ENCODE assay signal across 9 mouse cellular contexts in genomic region chr4:124695786-124696516, GRCm38 (mm10). TPM values are rescaled to one million over a fixed set of nuclear protein-coding genes. Genes with fewer than 3 reads are reported as not detected.
DNase-seq lines count a peak whose midpoint lies in the region; ATAC-seq and TF ChIP-seq lines count a peak whose summit lies in the region.
"Had no signal": no experiment of that assay in that cellular context is flagged by ENCODE, and none has a peak within 500 bp of the region (broad histone marks: within the 10 kb centered on the region; RNA-seq: fewer than 3 reads in every experiment).

No protein-coding gene starts in this region.

- H3K9me3 ChIP-seq in forebrain, embryonic 10.5 days, result no peaks in the 10 kb centered on the region
- no peaks in the 10 kb centered on the region for H3K9me3 ChIP-seq in forebrain, embryonic 13.5 days (replicated peaks)
- no peaks in the 10 kb centered on the region for H3K9me3 ChIP-seq in ES-E14 (ENCODE audit: control insufficient read depth, insufficient read depth, low read depth, low read length)
- H3K9me3 ChIP-seq in intestine, postnatal 0 days (ENCODE audit: control insufficient read depth), result no peaks in the 10 kb centered on the region
- no peaks in the 10 kb centered on the region for H3K9me3 ChIP-seq in megakaryocyte, embryonic 14.5 days
- H3K9me3 ChIP-seq in midbrain, postnatal 0 days (ENCODE audit: low read length), result no peaks in the 10 kb centered on the region

- no peak for ATAC-seq in forebrain, embryonic 13.5 days
- ATAC-seq in intestine, postnatal 0 days, result no peak
- ATAC-seq in midbrain, postnatal 0 days (ENCODE audit: low FRiP score), result no peak

- 0 out of 2 replicates have a peak overlapping the region, but pooled peaks have one; percentile 3 for H3K4me3 ChIP-seq in forebrain, embryonic 10.5 days
- no peak overlapping the region for H3K4me3 ChIP-seq in forebrain, embryonic 13.5 days
- H3K4me3 ChIP-seq in ES-E14 (ENCODE audit: insufficient read depth in 1 of 2, low read depth in 1 of 2, low read length in 2 of 2, poor library complexity in 1 of 2, severe bottlenecking in 1 of 2), result peak overlapping the region; percentile 5 to 61; a peak in 3 of 4 replicates
- no peak overlapping the region for H3K4me3 ChIP-seq in intestine, postnatal 0 days (ENCODE audit: low read depth, low read length)
- H3K4me3 ChIP-seq in megakaryocyte, embryonic 14.5 days (replicated peaks), result peak overlapping the region; percentile 94
- no peak overlapping the region for H3K4me3 ChIP-seq in midbrain, postnatal 0 days (ENCODE audit: low read depth, low read length)
- no peak overlapping the region; the same call in 1 of the 2 replicates for H3K4me3 ChIP-seq in layer of hippocampus, adult 2 months

- H3K36me3 ChIP-seq in forebrain, embryonic 10.5 days (replicated peaks), result 0 out of 2 replicates have a peak, but pooled peaks cover 3% of the 10 kb centered on the region
- H3K36me3 ChIP-seq in forebrain, embryonic 13.5 days (ENCODE audit: poor library complexity, severe bottlenecking), result no peaks in the 10 kb centered on the region
- H3K36me3 ChIP-seq in ES-E14 (ENCODE audit: control insufficient read depth, insufficient read depth, low read length, poor library complexity, severe bottlenecking), result 0 out of 2 replicates have a peak, but pooled peaks cover under 1% of the 10 kb centered on the region
- H3K36me3 ChIP-seq in intestine, postnatal 0 days (ENCODE audit: control insufficient read depth, insufficient read depth), result no peaks in the 10 kb centered on the region
- H3K36me3 ChIP-seq in megakaryocyte, embryonic 14.5 days (replicated peaks; ENCODE audit: low read length), result peaks cover 21% of the 10 kb centered on the region
- H3K36me3 ChIP-seq in midbrain, postnatal 0 days (ENCODE audit: insufficient read depth, low read length), result no peaks in the 10 kb centered on the region

- DNase-seq in forebrain, embryonic 10.5 days (ENCODE audit: extremely low spot score, low spot score), result no peak
- no peak for DNase-seq in ES-E14 (ENCODE audit: low read depth, low spot score)
- DNase-seq in urinary bladder, adult 2 months (ENCODE audit: low spot score), result no peak
- DNase-seq in midbrain, postnatal 0 days (ENCODE audit: low spot score), result no peak
- DNase-seq in layer of hippocampus, adult 2 months (ENCODE audit: low spot score in 2 of 2), result no peak
- DNase-seq: right cerebral cortex, postnatal 4 days had no signal

- 17% methylated on average over 18 of the region's 18 CpGs for WGBS in forebrain, embryonic 10.5 days
- 14% methylated on average over 18 of the region's 18 CpGs for WGBS in forebrain, embryonic 13.5 days
- WGBS in intestine, postnatal 0 days, result 11% methylated on average over 18 of the region's 18 CpGs
- 15% methylated on average over 18 of the region's 18 CpGs for WGBS in midbrain, postnatal 0 days

- H3K27me3 ChIP-seq in forebrain, embryonic 10.5 days (ENCODE audit: poor library complexity, severe bottlenecking), result peaks cover 41% of the 10 kb centered on the region
- peaks cover 25% of the 10 kb centered on the region for H3K27me3 ChIP-seq in forebrain, embryonic 13.5 days
- no peaks in the 10 kb centered on the region for H3K27me3 ChIP-seq in intestine, postnatal 0 days (replicated peaks; ENCODE audit: control insufficient read depth, insufficient read depth, low read length)
- H3K27me3 ChIP-seq in megakaryocyte, embryonic 14.5 days (replicated peaks), result no peaks in the 10 kb centered on the region
- H3K27me3 ChIP-seq in midbrain, postnatal 0 days (ENCODE audit: insufficient read depth, low read length), result peaks cover 4% of the 10 kb centered on the region; the same call in 1 of the 2 replicates

- no peak overlapping the region for H3K9ac ChIP-seq in forebrain, embryonic 13.5 days
- peak overlapping the region; percentile 0; the same call in 1 of the 2 replicates for H3K9ac ChIP-seq in ES-E14 (ENCODE audit: insufficient read depth, low read depth, low read length, poor library complexity, severe bottlenecking)
- H3K9ac ChIP-seq in intestine, postnatal 0 days (ENCODE audit: low read depth, low read length), result no peak overlapping the region
- no peak overlapping the region for H3K9ac ChIP-seq in midbrain, postnatal 0 days (replicated peaks; ENCODE audit: low read length, poor library complexity, severe bottlenecking)

- H3K27ac ChIP-seq in forebrain, embryonic 10.5 days, result 0 out of 2 replicates have a peak overlapping the region, but pooled peaks have one; percentile 20
- no peak overlapping the region for H3K27ac ChIP-seq in forebrain, embryonic 13.5 days
- no peak overlapping the region for H3K27ac ChIP-seq in ES-E14 (ENCODE audit: insufficient read depth, low read depth, low read length, poor library complexity, severe bottlenecking)
- no peak overlapping the region for H3K27ac ChIP-seq in intestine, postnatal 0 days (ENCODE audit: low read depth, low read length)
- H3K27ac ChIP-seq in midbrain, postnatal 0 days (ENCODE audit: low read depth, low read length), result no peak overlapping the region
- H3K27ac ChIP-seq in layer of hippocampus, adult 2 months, result no peak overlapping the region

- no peak for TF ChIP-seq CTCF in intestine, postnatal 0 days (IDR thresholded peaks at IDR 0.05; ENCODE audit: low read depth)
- TF ChIP-seq CTCF in midbrain, postnatal 0 days (IDR thresholded peaks at IDR 0.05), result no peak
- TF ChIP-seq CTCF in layer of hippocampus, adult 2 months (conservative IDR thresholded peaks at IDR 0.05), result no peak

- peaks cover 60% of the 10 kb centered on the region for H3K4me1 ChIP-seq in forebrain, embryonic 10.5 days
- H3K4me1 ChIP-seq in forebrain, embryonic 13.5 days, result peaks cover 34% of the 10 kb centered on the region
- H3K4me1 ChIP-seq in ES-E14 (ENCODE audit: control insufficient read depth in 2 of 2, insufficient read depth in 2 of 2, low read length in 2 of 2, poor library complexity in 1 of 2), result peaks cover 4 to 6% of the 10 kb centered on the region in 2 experiments; a peak in 3 of 4 replicates
- H3K4me1 ChIP-seq in intestine, postnatal 0 days (replicated peaks; ENCODE audit: control insufficient read depth, insufficient read depth, low read length), result no peaks in the 10 kb centered on the region
- H3K4me1 ChIP-seq in megakaryocyte, embryonic 14.5 days, result peaks cover 88% of the 10 kb centered on the region
- H3K4me1 ChIP-seq in midbrain, postnatal 0 days (ENCODE audit: insufficient read depth, low read length), result peaks cover 9% of the 10 kb centered on the region; the same call in 1 of the 2 replicates

- in situ Hi-C loops in ES-E14 (cut with MboI; ENCODE audit: low sequenced_read_pairs in 2 of 2, unreplicated experiment in 2 of 2), result loop anchor here in 1 of 2 experiments (25.0 kb wide), 1 partner anchor 759 kb away; no protein-coding TSS in a partner anchor

- H3K4me2 ChIP-seq in forebrain, embryonic 13.5 days, result no peak overlapping the region
- peak overlapping the region; percentile 43 for H3K4me2 ChIP-seq in intestine, postnatal 0 days (replicated peaks; ENCODE audit: low read depth)
- no peak overlapping the region for H3K4me2 ChIP-seq in midbrain, postnatal 0 days (ENCODE audit: low read depth, low read length, poor library complexity, severe bottlenecking)

RNA-seq across cellular contexts. Expression of gene Utp11, which starts 2.6 kb away (rescaled TPM):
- 63.0 and 65.9 TPM in 2 replicates for polyA plus RNA-seq in forebrain, embryonic 10.5 days (2016; fragmentation: Nextera tagmentation; extraction: Ambion mirVana)
- polyA plus RNA-seq in forebrain, embryonic 13.5 days (2015; fragmentation: Nextera tagmentation; extraction: Ambion mirVana), result 49.9 and 59.1 TPM in 2 replicates
- total RNA-seq in ES-E14 (2012; rRNA removed), result 29.2 and 39.7 TPM in 2 replicates
- 29.6 and 32.3 TPM in 2 replicates for polyA plus RNA-seq in intestine, postnatal 0 days (2015; fragmentation: Nextera tagmentation; extraction: Ambion mirVana)
- 2.9 and 13.8 TPM in 2 replicates for polyA plus RNA-seq in megakaryocyte, embryonic 14.5 days (2012; ENCODE audit: insufficient read depth, low replicate concordance)
- polyA plus RNA-seq in urinary bladder, adult 2 months (2012; rRNA removed), result 31.6 and 32.9 TPM in 2 replicates
- total RNA-seq in midbrain, postnatal 0 days (2014; rRNA removed), result 10.3 and 10.9 TPM in 2 replicates
- polyA plus RNA-seq in midbrain, postnatal 0 days (2015; fragmentation: Nextera tagmentation; extraction: Ambion mirVana), result 30.7 and 31.7 TPM in 2 replicates
- 10 to 100 TPM; 16.6 to 18.6 TPM for total RNA-seq in layer of hippocampus, adult 2 months (2021)

RNA-seq across cellular contexts. Expression of gene Fhl3, which starts 4.5 kb away (rescaled TPM):
- polyA plus RNA-seq in forebrain, embryonic 10.5 days (2016; fragmentation: Nextera tagmentation; extraction: Ambion mirVana), result 5.5 and 8.7 TPM in 2 replicates
- 2.6 and 3.2 TPM in 2 replicates for polyA plus RNA-seq in forebrain, embryonic 13.5 days (2015; fragmentation: Nextera tagmentation; extraction: Ambion mirVana)
- total RNA-seq in ES-E14 (2012; rRNA removed), result 7.5 and 13.7 TPM in 2 replicates
- 3.8 TPM in 2 replicates for polyA plus RNA-seq in intestine, postnatal 0 days (2015; fragmentation: Nextera tagmentation; extraction: Ambion mirVana)
- polyA plus RNA-seq in megakaryocyte, embryonic 14.5 days (2012; ENCODE audit: insufficient read depth, low replicate concordance), result 122 and 166 TPM in 2 replicates
- polyA plus RNA-seq in urinary bladder, adult 2 months (2012; rRNA removed), result 2.7 and 5.2 TPM in 2 replicates
- 5.0 and 6.9 TPM in 2 replicates for total RNA-seq in midbrain, postnatal 0 days (2014; rRNA removed)
- polyA plus RNA-seq in midbrain, postnatal 0 days (2015; fragmentation: Nextera tagmentation; extraction: Ambion mirVana), result 1.7 and 2.0 TPM in 2 replicates
- total RNA-seq in layer of hippocampus, adult 2 months (2021), result 1 to 10 TPM; 1.4 to 1.5 TPM

RNA-seq across cellular contexts. Expression of gene Sf3a3, which starts 18.6 kb away (rescaled TPM):
- polyA plus RNA-seq in forebrain, embryonic 10.5 days (2016; fragmentation: Nextera tagmentation; extraction: Ambion mirVana), result 260 and 269 TPM in 2 replicates
- 169 and 177 TPM in 2 replicates for polyA plus RNA-seq in forebrain, embryonic 13.5 days (2015; fragmentation: Nextera tagmentation; extraction: Ambion mirVana)
- 91.6 and 117 TPM in 2 replicates for total RNA-seq in ES-E14 (2012; rRNA removed)
- 45.3 and 45.7 TPM in 2 replicates for polyA plus RNA-seq in intestine, postnatal 0 days (2015; fragmentation: Nextera tagmentation; extraction: Ambion mirVana)
- polyA plus RNA-seq in megakaryocyte, embryonic 14.5 days (2012; ENCODE audit: insufficient read depth, low replicate concordance), result 2.2 and 29.0 TPM in 2 replicates
- 38.1 and 40.4 TPM in 2 replicates for polyA plus RNA-seq in urinary bladder, adult 2 months (2012; rRNA removed)
- 32.8 and 34.3 TPM in 2 replicates for total RNA-seq in midbrain, postnatal 0 days (2014; rRNA removed)
- polyA plus RNA-seq in midbrain, postnatal 0 days (2015; fragmentation: Nextera tagmentation; extraction: Ambion mirVana), result 73.8 and 75.9 TPM in 2 replicates
- total RNA-seq in layer of hippocampus, adult 2 months (2021), result 10 to 100 TPM; 35.1 to 35.7 TPM

RNA-seq across cellular contexts. Expression of gene Pou3f1, which starts 39.3 kb away (rescaled TPM):
- 2.7 and 3.0 TPM in 2 replicates for polyA plus RNA-seq in forebrain, embryonic 10.5 days (2016; fragmentation: Nextera tagmentation; extraction: Ambion mirVana)
- 12.0 and 13.2 TPM in 2 replicates for polyA plus RNA-seq in forebrain, embryonic 13.5 days (2015; fragmentation: Nextera tagmentation; extraction: Ambion mirVana)
- 6.2 and 9.5 TPM in 2 replicates for total RNA-seq in ES-E14 (2012; rRNA removed)
- polyA plus RNA-seq in intestine, postnatal 0 days (2015; fragmentation: Nextera tagmentation; extraction: Ambion mirVana), result 0.08 TPM in 1 of 2 replicates, not detected in the other
- 0.12 TPM in 1 of 2 replicates, not detected in the other for polyA plus RNA-seq in megakaryocyte, embryonic 14.5 days (2012; ENCODE audit: insufficient read depth, low replicate concordance)
- polyA plus RNA-seq in urinary bladder, adult 2 months (2012; rRNA removed), result 0.14 and 0.18 TPM in 2 replicates
- 17.7 and 19.8 TPM in 2 replicates for total RNA-seq in midbrain, postnatal 0 days (2014; rRNA removed)
- polyA plus RNA-seq in midbrain, postnatal 0 days (2015; fragmentation: Nextera tagmentation; extraction: Ambion mirVana), result 11.4 and 11.5 TPM in 2 replicates
- 10 to 100 TPM; 40.5 to 40.7 TPM for total RNA-seq in layer of hippocampus, adult 2 months (2021)

RNA-seq across cellular contexts. Expression of gene Inpp5b, which starts 45.7 kb away (rescaled TPM):
- polyA plus RNA-seq in forebrain, embryonic 10.5 days (2016; fragmentation: Nextera tagmentation; extraction: Ambion mirVana), result 28.8 and 29.4 TPM in 2 replicates
- polyA plus RNA-seq in forebrain, embryonic 13.5 days (2015; fragmentation: Nextera tagmentation; extraction: Ambion mirVana), result 25.8 and 25.9 TPM in 2 replicates
- 12.6 and 14.0 TPM in 2 replicates for total RNA-seq in ES-E14 (2012; rRNA removed)
- 22.4 and 23.0 TPM in 2 replicates for polyA plus RNA-seq in intestine, postnatal 0 days (2015; fragmentation: Nextera tagmentation; extraction: Ambion mirVana)
- 5.7 and 22.3 TPM in 2 replicates for polyA plus RNA-seq in megakaryocyte, embryonic 14.5 days (2012; ENCODE audit: insufficient read depth, low replicate concordance)
- 30.0 and 34.8 TPM in 2 replicates for polyA plus RNA-seq in urinary bladder, adult 2 months (2012; rRNA removed)
- total RNA-seq in midbrain, postnatal 0 days (2014; rRNA removed), result 19.0 and 20.5 TPM in 2 replicates
- 14.3 and 16.0 TPM in 2 replicates for polyA plus RNA-seq in midbrain, postnatal 0 days (2015; fragmentation: Nextera tagmentation; extraction: Ambion mirVana)
- 10 to 100 TPM; 43.6 to 51.2 TPM for total RNA-seq in layer of hippocampus, adult 2 months (2021)

Comparison
In these comparisons a context has a peak if more than half of its experiments do, and no peak if none do; other contexts are left out.
1. H3K4me3 ChIP-seq: peak in forebrain, embryonic 10.5 days (single experiment), ES-E14 (2 of 2) and megakaryocyte, embryonic 14.5 days (single experiment); none in forebrain, embryonic 13.5 days (single experiment), intestine, postnatal 0 days (single experiment), midbrain, postnatal 0 days (single experiment) and layer of hippocampus, adult 2 months (single experiment).
2. RNA of gene Fhl3, which starts 4.5 kb away (polyA plus RNA-seq): 122 to 166 TPM in megakaryocyte, embryonic 14.5 days; 5.5 to 8.7 TPM in forebrain, embryonic 10.5 days, 3.8 TPM in intestine, postnatal 0 days, 2.6 to 3.2 TPM in forebrain, embryonic 13.5 days, 2.7 to 5.2 TPM in urinary bladder, adult 2 months and 1.7 to 2.0 TPM in midbrain, postnatal 0 days; every median in the first group is over 10 times any median in the second.